Comparison of ENCODE assay signal across 15 mouse cellular contexts in the genomic region with DNA sequence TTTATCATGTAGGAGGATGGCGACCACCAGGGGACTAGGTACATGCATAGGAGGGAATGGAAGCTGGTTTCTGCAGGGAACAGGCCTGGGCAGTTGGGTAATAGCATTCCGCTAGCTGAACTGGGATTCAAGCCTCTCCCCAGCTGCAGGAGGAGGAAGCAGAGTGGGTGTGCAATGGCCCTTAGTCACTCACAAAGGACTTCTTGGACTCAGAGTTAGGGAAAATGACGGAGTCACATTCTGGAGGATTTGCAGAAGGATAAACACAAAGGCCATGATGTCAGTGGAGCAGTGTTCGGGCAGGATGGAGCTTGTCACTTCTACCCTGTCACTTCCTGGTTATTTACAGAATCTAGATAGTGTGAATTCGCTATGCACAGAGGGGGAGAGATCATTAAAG. TPM values are rescaled to one million over a fixed set of nuclear protein-coding genes. Genes with fewer than 3 reads are reported as not detected.
DNase-seq lines count a peak whose midpoint lies in the region; ATAC-seq and TF ChIP-seq lines count a peak whose summit lies in the region.
"Had no signal": no experiment of that assay in that cellular context is flagged by ENCODE, and none has a peak within 500 bp of the region (broad histone marks: within the 10 kb centered on the region; RNA-seq: fewer than 3 reads in every experiment).

No protein-coding gene starts in this region.

- H3K4me1 ChIP-seq in brown adipose tissue, adult 24 weeks (ENCODE audit: control insufficient read depth, insufficient read depth, insufficient read length, low read length), result peaks cover 14% of the 10 kb centered on the region
- H3K4me1 ChIP-seq in intestine, postnatal 0 days (replicated peaks; ENCODE audit: control insufficient read depth, insufficient read depth, low read length), result no peaks in the 10 kb centered on the region
- peaks cover 24% of the 10 kb centered on the region for H3K4me1 ChIP-seq in neural tube, embryonic 15.5 days

- no peaks in the 10 kb centered on the region for H3K9me3 ChIP-seq in intestine, postnatal 0 days (ENCODE audit: control insufficient read depth)
- no peaks in the 10 kb centered on the region for H3K9me3 ChIP-seq in neural tube, embryonic 15.5 days (replicated peaks)
- H3K9me3 ChIP-seq: hindbrain, embryonic 13.5 days had no signal

- H3K27ac ChIP-seq in brown adipose tissue, adult 24 weeks (replicated peaks; ENCODE audit: low read depth, low read length), result peak overlapping the region; percentile 35
- 0 out of 2 replicates have a peak overlapping the region, but pooled peaks have one; percentile 35 for H3K27ac ChIP-seq in intestine, postnatal 0 days (ENCODE audit: low read depth, low read length)
- H3K27ac ChIP-seq in neural tube, embryonic 15.5 days (replicated peaks), result no peak overlapping the region
- H3K27ac ChIP-seq in layer of hippocampus, adult 2 months, result no peak overlapping the region; the same call in 1 of the 2 replicates
- H3K27ac ChIP-seq: forebrain, embryonic 10.5 days; hindbrain, embryonic 13.5 days had no signal

- H3K4me3 ChIP-seq in brown adipose tissue, adult 24 weeks (ENCODE audit: insufficient read depth, low read depth, low read length), result no peak overlapping the region
- no peak overlapping the region for H3K4me3 ChIP-seq in intestine, postnatal 0 days (ENCODE audit: low read depth, low read length)
- H3K4me3 ChIP-seq in neural tube, embryonic 15.5 days (replicated peaks), result no peak overlapping the region
- H3K4me3 ChIP-seq in layer of hippocampus, adult 2 months, result no peak overlapping the region
- H3K4me3 ChIP-seq: forebrain, embryonic 10.5 days; hindbrain, embryonic 13.5 days; myocyte had no signal

- H3K4me2 ChIP-seq in intestine, postnatal 0 days (replicated peaks; ENCODE audit: low read depth), result no peak overlapping the region
- H3K4me2 ChIP-seq in neural tube, embryonic 15.5 days, result no peak overlapping the region
- H3K4me2 ChIP-seq: hindbrain, embryonic 13.5 days had no signal

- DNase-seq in heart, adult 18-20 months, result peak; percentile 59 to 82
- peak; percentile 34 for DNase-seq in lung, postnatal 14 days
- no peak for DNase-seq in layer of hippocampus, adult 2 months (ENCODE audit: low spot score in 2 of 2)
- no peak for DNase-seq in spleen, postnatal 4 days (ENCODE audit: low spot score in 2 of 2)
- DNase-seq: adrenal gland, postnatal 25 days; cerebellum, postnatal 36 days; liver, postnatal 0 days; right cerebral cortex, adult 18-20 months; thymus, postnatal 36 days had no signal

- ATAC-seq in intestine, postnatal 0 days, result no peak
- no peak for ATAC-seq in neural tube, embryonic 15.5 days (ENCODE audit: low FRiP score)
- ATAC-seq: liver, postnatal 0 days had no signal

- H3K27me3 ChIP-seq in intestine, postnatal 0 days (replicated peaks; ENCODE audit: control insufficient read depth, insufficient read depth, low read length), result no peaks in the 10 kb centered on the region
- H3K27me3 ChIP-seq in neural tube, embryonic 15.5 days (replicated peaks), result no peaks in the 10 kb centered on the region
- H3K27me3 ChIP-seq: hindbrain, embryonic 13.5 days had no signal

- 72% methylated on average over 5 of the region's 5 CpGs for WGBS in intestine, postnatal 0 days
- whole genome bisulfite sequencing in neural tube, embryonic 15.5 days, result 77% methylated on average over 5 of the region's 5 CpGs

- no peak for TF ChIP-seq CTCF in intestine, postnatal 0 days (IDR thresholded peaks at IDR 0.05; ENCODE audit: low read depth)
- TF ChIP-seq CTCF in layer of hippocampus, adult 2 months (conservative IDR thresholded peaks at IDR 0.05), result no peak

- no peak overlapping the region for H3K9ac ChIP-seq in intestine, postnatal 0 days (ENCODE audit: low read depth, low read length)
- H3K9ac ChIP-seq in neural tube, embryonic 15.5 days (replicated peaks), result no peak overlapping the region
- H3K9ac ChIP-seq: hindbrain, embryonic 13.5 days; liver, postnatal 0 days had no signal

- 0 out of 2 replicates have a peak, but pooled peaks cover 5% of the 10 kb centered on the region for H3K36me3 ChIP-seq in intestine, postnatal 0 days (ENCODE audit: control insufficient read depth, insufficient read depth)
- H3K36me3 ChIP-seq in neural tube, embryonic 15.5 days, result peaks cover 27% of the 10 kb centered on the region

RNA-seq across cellular contexts. Expression of gene Afap1, which starts 50.4 kb away (rescaled TPM):
- 19.0 and 19.3 TPM in 2 replicates for polyA plus RNA-seq in brown adipose tissue, adult 24 weeks (2012; ENCODE audit: insufficient read depth, insufficient read length, missing spikeins)
- total RNA-seq in heart, adult 18-20 months (2021), result 10 to 100 TPM; 16.9 to 19.2 TPM
- 7.9 and 8.1 TPM in 2 replicates for polyA plus RNA-seq in intestine, postnatal 0 days (2015; fragmentation: Nextera tagmentation; extraction: Ambion mirVana)
- 50.8 and 57.0 TPM in 2 replicates for polyA plus RNA-seq in neural tube, embryonic 15.5 days (2015; fragmentation: Nextera tagmentation; extraction: Ambion mirVana)
- total RNA-seq in layer of hippocampus, adult 2 months (2021), result 10 to 100 TPM; 25.9 to 30.4 TPM

Comparison
In these comparisons a context has a peak if more than half of its experiments do, and no peak if none do; other contexts are left out.
1. H3K27ac ChIP-seq: peak in brown adipose tissue, adult 24 weeks (single experiment) and intestine, postnatal 0 days (single experiment); none in neural tube, embryonic 15.5 days (single experiment) and layer of hippocampus, adult 2 months (single experiment).
2. DNase-seq: peak in heart, adult 18-20 months (2 of 2) and lung, postnatal 14 days (single experiment); none in layer of hippocampus, adult 2 months (0 of 2) and spleen, postnatal 4 days (0 of 2).